15 mouse cellular contexts compared by ENCODE assay signal in the genomic region with DNA sequence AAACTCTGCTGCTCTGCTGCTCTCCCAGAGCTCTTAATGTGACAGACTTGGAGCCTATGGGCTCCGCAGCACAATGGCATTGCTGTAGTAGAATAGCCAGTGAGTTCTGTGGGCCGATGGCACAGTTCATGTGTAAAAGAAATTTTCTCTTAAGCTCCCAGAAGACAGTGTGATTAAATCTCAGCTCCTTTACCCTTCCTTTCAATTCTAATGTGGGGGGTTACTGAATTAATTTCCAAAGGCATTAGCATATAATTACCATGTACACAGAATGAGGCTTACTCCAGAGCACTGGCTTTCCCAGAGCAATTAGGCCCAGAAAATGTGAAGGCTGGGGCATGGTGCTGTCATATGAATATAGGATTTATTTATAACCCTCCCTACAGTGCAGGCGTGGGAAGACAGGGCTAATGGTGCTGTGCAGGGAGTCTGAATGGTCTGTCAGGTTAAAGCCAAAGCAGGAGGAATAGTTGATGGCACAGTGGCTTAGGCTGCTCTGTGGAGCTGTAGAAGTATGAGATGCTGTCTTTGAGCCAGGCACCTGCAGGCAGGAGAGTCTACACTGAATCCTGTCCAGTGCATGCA.
A peak's percentile ranks its signal among the peaks of the same experiment; 100 is the strongest.
DNase-seq lines count a peak whose midpoint lies in the region; ATAC-seq and TF ChIP-seq lines count a peak whose summit lies in the region.
"Had no signal": no experiment of that assay in that cellular context is flagged by ENCODE, and none has a peak within 500 bp of the region (broad histone marks: within the 10 kb centered on the region; RNA-seq: fewer than 3 reads in every experiment).

No protein-coding gene starts in this region.

- ATAC-seq in forebrain, postnatal 0 days: peak; percentile 97
- ATAC-seq in midbrain, embryonic 13.5 days: peak; percentile 99

- H3K4me3 ChIP-seq in cerebellum, adult 2 months (replicated peaks; ENCODE audit: insufficient read depth, low read depth, low read length): no peak overlapping the region
- no peak overlapping the region for H3K4me3 ChIP-seq in forebrain, postnatal 0 days (ENCODE audit: low read depth, low read length)
- H3K4me3 ChIP-seq in midbrain, embryonic 13.5 days (replicated peaks): no peak overlapping the region
- H3K4me3 ChIP-seq: left cerebral cortex, adult 2 months; myocyte had no signal

- H3K4me2 ChIP-seq in forebrain, postnatal 0 days (ENCODE audit: low read depth): no peak overlapping the region
- no peak overlapping the region for H3K4me2 ChIP-seq in midbrain, embryonic 13.5 days (replicated peaks)
- H3K4me2 ChIP-seq: liver, embryonic 11.5 days had no signal

- no peak for TF ChIP-seq POLR2A in cerebellum, adult 2 months (IDR thresholded peaks at IDR 0.05; ENCODE audit: borderline replicate concordance, insufficient read depth, low read length)

- DNase-seq in cerebellum, adult 2 months: peak; percentile 54 to 72
- no peak for DNase-seq in cerebellum, adult 11-12 months
- DNase-seq in brain, adult 2 months (ENCODE audit: low read depth, low spot score): peak; percentile 79
- DNase-seq in forebrain, postnatal 0 days: peak; percentile 56
- DNase-seq in MN1 (ENCODE audit: low spot score): no peak
- no peak for DNase-seq in thymus, postnatal 25 days
- no peak for DNase-seq in adrenal gland, postnatal 25 days
- DNase-seq: kidney, postnatal 10 days; lung, postnatal 10 days had no signal

- no peak for TF ChIP-seq CTCF in cerebellum, adult 2 months (IDR thresholded peaks at IDR 0.05; ENCODE audit: borderline replicate concordance, insufficient read depth, low read depth, low read length)
- TF ChIP-seq CTCF in forebrain, postnatal 0 days (IDR thresholded peaks at IDR 0.05; ENCODE audit: low read depth): no peak

- H3K27ac ChIP-seq in cerebellum, adult 2 months (ENCODE audit: insufficient read depth, low read length): peak overlapping the region; percentile 3; the same call in 1 of the 2 replicates
- peak overlapping the region; percentile 70 for H3K27ac ChIP-seq in forebrain, postnatal 0 days (ENCODE audit: low read depth, low read length)
- H3K27ac ChIP-seq in midbrain, embryonic 13.5 days: peak overlapping the region; percentile 70
- H3K27ac ChIP-seq: left cerebral cortex, adult 2 months; stomach, postnatal 0 days had no signal

- no peaks in the 10 kb centered on the region for H3K36me3 ChIP-seq in forebrain, postnatal 0 days (ENCODE audit: insufficient read depth)
- no peaks in the 10 kb centered on the region for H3K36me3 ChIP-seq in midbrain, embryonic 13.5 days
- H3K36me3 ChIP-seq: G1E had no signal

- no peak overlapping the region for H3K9ac ChIP-seq in forebrain, postnatal 0 days
- no peak overlapping the region for H3K9ac ChIP-seq in midbrain, embryonic 13.5 days (replicated peaks)

- WGBS in cerebellum, adult 2 months: 39% methylated on average over 3 of the region's 3 CpGs
- 9% methylated on average over 3 of the region's 3 CpGs for WGBS in forebrain, postnatal 0 days
- WGBS in midbrain, embryonic 13.5 days: 11% methylated on average over 3 of the region's 3 CpGs

- 0 out of 2 replicates have a peak, but pooled peaks cover 4% of the 10 kb centered on the region for H3K9me3 ChIP-seq in forebrain, postnatal 0 days (ENCODE audit: low read length)
- H3K9me3 ChIP-seq in midbrain, embryonic 13.5 days: no peaks in the 10 kb centered on the region

- peaks cover 5% of the 10 kb centered on the region for H3K4me1 ChIP-seq in cerebellum, adult 2 months (ENCODE audit: control insufficient read depth, insufficient read depth, low read length)
- H3K4me1 ChIP-seq in forebrain, postnatal 0 days (ENCODE audit: insufficient read depth): peaks cover 4% of the 10 kb centered on the region; the same call in 1 of the 2 replicates
- H3K4me1 ChIP-seq in midbrain, embryonic 13.5 days (replicated peaks): peaks cover 8% of the 10 kb centered on the region

- H3K27me3 ChIP-seq in cerebellum, adult 2 months (ENCODE audit: control insufficient read depth, insufficient read depth, low read length): no peaks in the 10 kb centered on the region
- H3K27me3 ChIP-seq in forebrain, postnatal 0 days (ENCODE audit: insufficient read depth, low read length): no peaks in the 10 kb centered on the region
- no peaks in the 10 kb centered on the region for H3K27me3 ChIP-seq in midbrain, embryonic 13.5 days

Comparison
In these comparisons a context has a peak if more than half of its experiments do, and no peak if none do; other contexts are left out.
1. DNase-seq: peak in cerebellum, adult 2 months (2 of 2), brain, adult 2 months (single experiment) and forebrain, postnatal 0 days (single experiment); none in cerebellum, adult 11-12 months (single experiment), MN1 (single experiment), thymus, postnatal 25 days (single experiment) and adrenal gland, postnatal 25 days (single experiment).
2. H3K27ac ChIP-seq: peak in every context shown above with its lines; median percentile 70 in forebrain, postnatal 0 days; 70 in midbrain, embryonic 13.5 days; 3 in cerebellum, adult 2 months.